Mouse (Mus musculus) stomach, embryonic 15.5 days (tissue): ENCODE measurements around the gene Runx2. TPM values are rescaled to one million over a fixed set of nuclear protein-coding genes. Genes with fewer than 3 reads are reported as not detected.

Source experiments
- ATAC-seq: fragments of 200-750 bp; cut with Nextera tagmentation; 2 replicates; pipeline ENCODE4 v1.8.0; 2017; ENCODE audit warnings: low read depth, moderate number of reproducible peaks, moderate TSS enrichment; ENCODE audit not compliant: insufficient read depth, low FRiP score
- H3K27ac ChIP-seq: fragments of 300-500 bp; sonication (generic); 2 replicates; pipeline ENCODE4 v1.5.1; 2015; ENCODE audit warnings: mild to moderate bottlenecking, inconsistent platforms
- H3K27me3 ChIP-seq: fragments of 300-500 bp; sonication (generic); replicated peaks from 2 replicates; pipeline ENCODE4 v1.6.1; 2015; ENCODE audit warnings: inconsistent platforms
- H3K36me3 ChIP-seq: fragments of 300-500 bp; sonication (generic); 2 replicates; pipeline ENCODE4 v1.6.1; 2015; ENCODE audit warnings: inconsistent platforms
- H3K4me1 ChIP-seq: fragments of 300-500 bp; sonication (generic); 2 replicates; pipeline ENCODE4 v1.6.1; 2015; ENCODE audit warnings: inconsistent platforms
- H3K4me2 ChIP-seq: fragments of 300-500 bp; sonication (generic); 2 replicates; pipeline ENCODE4 v1.6.1; 2015; ENCODE audit warnings: mild to moderate bottlenecking, inconsistent platforms
- H3K4me3 ChIP-seq: fragments of 300-500 bp; sonication (generic); replicated peaks from 2 replicates; pipeline ENCODE4 v1.5.1; 2015; ENCODE audit warnings: inconsistent platforms
- H3K9ac ChIP-seq: fragments of 300-500 bp; sonication (generic); 2 replicates; pipeline ENCODE4 v1.6.1; 2015; ENCODE audit warnings: inconsistent platforms
- H3K9me3 ChIP-seq: fragments of 300-500 bp; sonication (generic); 2 replicates; pipeline ENCODE4 v1.6.1; 2016; ENCODE audit warnings: inconsistent platforms
- WGBS: fragments of 180-500 bp; shearing (Covaris S2); methylation state at CpG from one replicate; pipeline ENCODE4 v1.1.7; 2015; 5-methylcytosine and 5-hydroxymethylcytosine counted together
- polyA plus RNA-seq: library from polyadenylated mRNA; unstranded; fragments of >200 nt; fragmentation: Nextera tagmentation; extraction: Ambion mirVana; gene quantifications from 2 replicates; pipeline ENCODE4 v1.2.1, GENCODE M21; 2015

The Runx2 gene
- polyA plus RNA-seq, 1 experiment from 2014 or later: 1.0 TPM

DNA sequence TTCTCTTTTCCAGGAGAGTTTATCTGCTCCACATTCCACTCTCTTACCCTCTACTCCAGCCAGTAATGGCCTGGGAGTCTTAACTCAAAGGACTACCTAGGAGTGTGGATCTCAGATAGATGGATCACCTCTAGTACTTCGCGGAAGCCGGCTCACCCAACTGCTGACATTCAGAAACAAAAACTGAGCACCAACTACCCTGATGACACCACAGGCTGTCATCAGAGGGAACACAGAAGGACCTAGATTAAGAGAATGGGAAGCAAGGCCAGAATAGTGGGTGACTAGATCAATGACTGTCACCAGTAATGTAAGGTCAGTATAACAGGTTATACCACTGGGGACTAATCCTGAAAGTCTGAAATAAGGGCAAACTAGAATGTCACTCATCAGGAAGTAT is 106.6 kb downstream of the Runx2 start:
- no peaks in the 10 kb centered on the region for H3K9me3 ChIP-seq
- no peak overlapping the region for H3K9ac ChIP-seq
- peaks cover 6% of the 10 kb centered on the region; the same call in 1 of the 2 replicates for H3K4me1 ChIP-seq
- H3K27ac ChIP-seq: no peak overlapping the region; the same call in 1 of the 2 replicates
- no peaks in the 10 kb centered on the region for H3K27me3 ChIP-seq
- 92% methylated on average over 3 of the region's 3 CpGs for WGBS
- no peaks in the 10 kb centered on the region for H3K36me3 ChIP-seq
- no peak overlapping the region for H3K4me3 ChIP-seq
- ATAC-seq: no peak
- no peak overlapping the region for H3K4me2 ChIP-seq

DNA sequence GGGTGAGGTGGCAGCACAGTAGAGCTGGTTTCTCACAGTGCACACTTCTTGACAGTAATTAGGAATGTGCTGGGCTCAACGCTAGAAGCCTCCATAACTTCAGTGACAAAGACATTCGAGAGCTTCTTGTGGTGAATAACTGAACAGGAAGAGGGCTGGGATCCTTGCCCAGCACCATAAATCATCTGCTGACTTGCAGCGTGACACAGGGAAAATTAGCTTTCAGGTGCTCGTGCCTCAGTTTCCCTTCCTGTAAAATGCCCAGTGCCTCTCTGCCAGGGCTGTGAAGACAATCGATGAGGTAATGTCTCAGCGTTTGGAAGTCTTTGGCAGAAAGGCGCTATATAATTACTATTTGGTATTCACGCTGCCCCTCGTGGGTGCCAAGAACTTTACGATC is 108.1 kb downstream of the Runx2 start:
- Histone ChIP-seq H3K27me3 (no peaks in the 10 kb centered on the region), H3K9ac (no peak overlapping the region), H3K36me3 (no peaks in the 10 kb centered on the region), H3K27ac (no peak overlapping the region), H3K4me1 (peaks cover 6% of the 10 kb centered on the region; the same call in 1 of the 2 replicates), H3K4me3 (no peak overlapping the region), H3K4me2 (no peak overlapping the region), H3K9me3 (no peaks in the 10 kb centered on the region)
- ATAC-seq: no peak
- WGBS: 76% methylated on average over 10 of the region's 10 CpGs

DNA sequence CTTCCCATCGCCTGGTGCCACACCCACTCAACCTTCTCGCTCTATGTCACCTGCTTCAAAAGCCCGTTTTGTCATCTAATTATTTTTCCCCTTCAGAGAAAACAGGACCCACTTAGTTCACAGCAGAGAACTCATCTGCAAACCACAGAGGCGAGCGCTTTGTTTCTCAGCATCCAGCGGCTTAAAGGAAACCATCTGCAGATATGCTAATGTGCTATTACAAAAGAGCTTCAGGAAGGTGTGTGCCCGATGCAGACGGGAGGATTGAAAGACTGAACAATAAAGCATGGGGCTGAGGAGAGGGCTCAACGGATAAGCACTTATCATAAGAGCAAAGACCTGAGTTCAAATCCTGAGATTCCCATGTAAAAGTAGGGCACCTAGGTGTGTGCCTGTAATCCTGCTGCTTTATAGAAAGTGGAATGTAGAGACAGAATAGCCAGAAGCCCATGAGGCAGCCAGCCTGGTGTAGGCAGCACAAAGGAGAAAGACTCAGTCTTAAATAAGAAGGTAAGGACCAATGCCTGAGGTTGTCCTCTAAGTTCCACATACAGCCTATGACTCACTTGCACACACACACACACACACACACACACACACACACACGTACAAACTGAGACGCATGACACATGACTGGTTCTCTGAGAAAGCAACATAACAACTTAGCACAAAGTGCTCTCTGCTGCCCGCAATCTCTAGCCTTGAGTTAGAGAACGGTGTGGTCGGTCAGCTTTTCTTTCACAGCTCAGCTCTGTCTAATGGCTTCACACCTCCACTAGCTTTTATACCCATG is 111.9 kb downstream of the Runx2 start:
- 73% methylated on average over 14 of the region's 14 CpGs for WGBS
- no peak overlapping the region for H3K4me2 ChIP-seq
- H3K36me3 ChIP-seq: no peaks in the 10 kb centered on the region
- no peak for ATAC-seq
- H3K27ac ChIP-seq: no peak overlapping the region
- H3K4me3 ChIP-seq: no peak overlapping the region
- H3K9me3 ChIP-seq: no peaks in the 10 kb centered on the region
- H3K9ac ChIP-seq: no peak overlapping the region
- H3K27me3 ChIP-seq: no peaks in the 10 kb centered on the region
- H3K4me1 ChIP-seq: no peaks in the 10 kb centered on the region

DNA sequence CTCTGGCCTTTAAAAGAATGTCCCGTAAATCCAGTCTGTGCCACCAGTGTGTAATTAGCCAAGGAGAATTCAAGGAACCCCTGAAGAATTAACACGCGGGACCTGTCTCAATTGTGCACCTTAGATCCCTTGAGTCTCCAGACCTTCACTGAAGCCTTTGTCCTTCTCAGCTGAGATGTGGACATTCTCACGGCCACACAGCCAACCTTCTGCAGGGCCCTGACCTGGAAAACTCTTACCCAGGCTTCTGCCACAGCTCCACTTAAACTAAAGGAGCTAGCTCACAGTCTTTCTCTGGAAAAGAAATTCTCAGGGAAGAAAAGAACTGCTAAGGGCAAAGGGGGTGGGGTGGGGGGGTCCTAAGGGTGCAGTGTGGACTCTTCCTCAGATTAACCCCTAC is 113.1 kb downstream of the Runx2 start:
- no peak overlapping the region for H3K27ac ChIP-seq
- H3K4me1 ChIP-seq: no peaks in the 10 kb centered on the region
- no peaks in the 10 kb centered on the region for H3K36me3 ChIP-seq
- no peak overlapping the region for H3K4me3 ChIP-seq
- H3K4me2 ChIP-seq: no peak overlapping the region
- no peaks in the 10 kb centered on the region for H3K27me3 ChIP-seq
- 89% methylated on average over 4 of the region's 4 CpGs for WGBS
- no peak for ATAC-seq
- no peak overlapping the region for H3K9ac ChIP-seq
- H3K9me3 ChIP-seq: no peaks in the 10 kb centered on the region

DNA sequence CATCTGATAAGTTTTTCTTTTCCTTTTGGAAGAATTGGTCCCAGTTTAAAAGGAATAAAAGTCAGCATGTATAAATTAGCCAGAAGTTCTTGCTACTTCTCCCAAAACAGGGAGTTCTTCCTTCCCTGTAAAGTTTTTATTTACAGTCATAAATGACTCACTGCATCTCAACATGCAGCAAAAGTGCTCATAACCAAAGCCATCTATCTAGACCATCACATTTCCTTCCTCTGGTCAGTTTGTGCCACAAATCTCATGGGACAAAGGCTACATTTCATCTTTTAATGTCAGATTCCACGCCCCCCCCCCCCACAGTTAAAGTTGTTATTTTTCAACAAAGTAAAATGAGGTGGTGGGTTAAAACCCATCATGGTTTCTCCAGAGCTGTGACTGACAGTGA is 114.3 kb downstream of the Runx2 start:
- Histone ChIP-seq H3K9me3 (no peaks in the 10 kb centered on the region), H3K27me3 (no peaks in the 10 kb centered on the region), H3K4me3 (no peak overlapping the region), H3K27ac (no peak overlapping the region), H3K4me1 (no peaks in the 10 kb centered on the region), H3K4me2 (no peak overlapping the region), H3K36me3 (no peaks in the 10 kb centered on the region), H3K9ac (no peak overlapping the region)
- WGBS: 83% methylated on average over 1 of the region's 1 CpGs
- no peak for ATAC-seq

DNA sequence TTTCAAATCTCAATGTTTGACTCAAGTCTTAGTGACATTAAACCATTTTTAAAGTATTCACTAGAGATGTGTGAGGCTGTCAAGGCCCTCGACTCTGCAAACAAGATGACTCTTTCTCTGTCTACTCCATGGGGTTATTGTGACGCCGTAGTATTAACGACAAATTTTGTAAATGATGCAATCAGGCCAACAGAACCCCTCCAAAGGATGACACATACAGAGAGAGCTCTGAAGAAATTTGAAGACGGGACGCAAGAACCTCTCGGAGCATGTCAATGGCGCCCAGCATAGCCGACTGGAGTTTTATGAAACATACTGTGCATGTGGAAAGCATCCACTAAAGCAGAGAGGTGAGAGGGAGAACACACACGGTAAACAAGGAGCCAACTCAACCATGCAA is 117.5 kb downstream of the Runx2 start:
- Histone ChIP-seq H3K36me3 (no peaks in the 10 kb centered on the region), H3K4me1 (no peaks in the 10 kb centered on the region), H3K9me3 (no peaks in the 10 kb centered on the region), H3K27ac (no peak overlapping the region), H3K4me2 (no peak overlapping the region), H3K9ac (no peak overlapping the region), H3K4me3 (no peak overlapping the region), H3K27me3 (no peaks in the 10 kb centered on the region)
- ATAC-seq: no peak
- 88% methylated on average over 10 of the region's 10 CpGs for WGBS

DNA sequence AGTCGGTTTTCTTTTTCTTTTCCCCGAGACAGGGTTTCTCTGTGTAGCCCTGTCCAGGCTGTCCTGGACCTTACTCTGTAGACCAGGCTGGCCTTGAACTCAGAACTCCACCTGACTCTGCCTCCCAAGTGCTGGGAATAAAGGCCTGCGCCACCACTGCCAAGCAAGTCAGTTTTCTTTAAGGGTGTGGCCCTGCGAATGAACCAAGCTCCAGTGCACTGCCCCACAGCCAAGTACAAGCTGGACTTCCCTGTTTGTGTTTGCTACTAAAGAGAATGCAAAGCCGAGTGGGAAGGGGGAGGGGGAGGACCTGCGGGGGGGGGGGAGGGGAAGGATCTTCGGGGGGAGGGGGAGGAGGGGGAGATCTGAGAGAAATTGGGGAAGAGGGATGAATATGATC is 121.0 kb downstream of the Runx2 start:
- H3K27me3 ChIP-seq: no peaks in the 10 kb centered on the region
- no peaks in the 10 kb centered on the region for H3K9me3 ChIP-seq
- H3K9ac ChIP-seq: no peak overlapping the region
- H3K4me1 ChIP-seq: no peaks in the 10 kb centered on the region
- H3K27ac ChIP-seq: no peak overlapping the region
- no peak overlapping the region for H3K4me3 ChIP-seq
- no peak overlapping the region for H3K4me2 ChIP-seq
- 62% methylated on average over 6 of the region's 7 CpGs for WGBS
- no peaks in the 10 kb centered on the region for H3K36me3 ChIP-seq
- ATAC-seq: no peak

DNA sequence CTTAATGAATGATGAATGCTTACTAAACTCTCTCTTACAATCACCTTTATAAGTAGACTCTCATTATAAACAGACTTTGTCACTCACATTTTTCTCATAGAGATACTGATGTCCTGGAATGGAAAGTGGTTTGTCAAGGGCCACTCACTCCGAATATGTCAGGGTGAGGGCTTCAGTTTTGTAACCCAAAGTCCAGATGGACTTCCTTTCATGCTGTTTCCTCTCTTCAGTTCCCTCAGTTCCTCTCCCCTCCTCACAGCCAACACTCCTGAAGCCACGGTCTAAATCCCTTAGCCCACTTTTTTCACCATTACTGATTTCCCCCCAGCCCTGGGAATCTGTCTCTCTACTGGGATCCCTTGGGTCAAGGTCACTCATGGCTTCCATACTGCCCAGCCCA is 123.1 kb downstream of the Runx2 start:
- Histone ChIP-seq H3K27me3 (no peaks in the 10 kb centered on the region), H3K9me3 (no peaks in the 10 kb centered on the region), H3K27ac (no peak overlapping the region), H3K36me3 (no peaks in the 10 kb centered on the region), H3K9ac (no peak overlapping the region), H3K4me1 (no peaks in the 10 kb centered on the region), H3K4me2 (no peak overlapping the region), H3K4me3 (no peak overlapping the region)
- no peak for ATAC-seq
- WGBS: 70% methylated on average over 2 of the region's 2 CpGs

DNA sequence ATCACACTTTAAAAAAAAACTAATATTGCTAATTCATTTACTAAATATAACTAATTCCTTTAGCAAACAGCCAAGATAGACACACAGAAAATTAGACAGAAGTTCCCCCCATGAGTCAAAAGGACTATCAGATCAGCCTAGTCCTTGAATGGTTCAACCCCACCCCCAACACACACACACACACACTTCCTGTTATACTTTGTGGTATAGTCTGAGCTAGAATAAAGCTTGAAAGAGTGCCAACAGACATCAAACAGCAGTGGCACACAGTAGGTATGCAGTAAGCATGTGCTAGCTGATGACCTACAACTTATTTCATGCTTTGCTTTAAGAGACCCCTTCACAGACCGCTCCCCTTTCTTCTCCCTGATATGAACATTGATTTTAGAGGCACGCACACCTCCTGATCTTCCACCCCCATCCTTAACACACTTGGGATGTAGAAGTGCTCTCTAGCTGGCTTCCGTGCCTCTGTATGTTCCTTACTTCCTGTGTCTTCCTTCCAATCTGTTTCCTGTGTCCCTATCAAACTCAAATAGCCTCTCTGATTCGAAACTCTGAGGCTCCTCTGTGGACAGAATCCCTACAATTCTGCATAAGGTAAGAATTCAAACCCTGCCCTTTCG is 124.1 kb downstream of the Runx2 start:
- H3K9ac ChIP-seq: no peak overlapping the region
- no peak overlapping the region for H3K27ac ChIP-seq
- H3K4me3 ChIP-seq: no peak overlapping the region
- H3K4me1 ChIP-seq: no peaks in the 10 kb centered on the region
- H3K36me3 ChIP-seq: no peaks in the 10 kb centered on the region
- ATAC-seq: no peak
- 78% methylated on average over 5 of the region's 5 CpGs for WGBS
- H3K4me2 ChIP-seq: no peak overlapping the region
- no peaks in the 10 kb centered on the region for H3K9me3 ChIP-seq
- no peaks in the 10 kb centered on the region for H3K27me3 ChIP-seq

DNA sequence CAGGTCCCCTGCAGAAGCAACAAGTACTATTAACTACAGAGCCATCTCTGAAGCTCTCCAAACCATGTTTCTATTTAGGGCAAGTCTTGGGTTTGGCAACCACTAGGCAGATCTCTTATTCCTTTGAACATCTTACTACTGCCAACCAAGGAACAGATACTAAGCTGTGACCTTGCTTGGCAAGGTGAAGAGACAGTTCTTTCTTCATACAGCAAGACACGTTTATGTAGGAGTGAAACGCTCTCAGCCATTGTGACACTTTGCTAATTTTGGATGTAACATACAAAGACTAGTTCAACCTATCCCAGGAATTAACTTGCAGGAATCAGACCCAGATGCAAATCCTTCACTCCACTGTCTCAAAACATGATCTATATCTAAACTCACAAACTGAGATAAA is 126.3 kb downstream of the Runx2 start:
- no peak overlapping the region for H3K27ac ChIP-seq
- H3K36me3 ChIP-seq: no peaks in the 10 kb centered on the region
- WGBS: 68% methylated on average over 2 of the region's 2 CpGs
- no peaks in the 10 kb centered on the region for H3K9me3 ChIP-seq
- H3K9ac ChIP-seq: no peak overlapping the region
- H3K27me3 ChIP-seq: no peaks in the 10 kb centered on the region
- no peak overlapping the region for H3K4me2 ChIP-seq
- H3K4me1 ChIP-seq: no peaks in the 10 kb centered on the region
- no peak overlapping the region for H3K4me3 ChIP-seq
- ATAC-seq: no peak

DNA sequence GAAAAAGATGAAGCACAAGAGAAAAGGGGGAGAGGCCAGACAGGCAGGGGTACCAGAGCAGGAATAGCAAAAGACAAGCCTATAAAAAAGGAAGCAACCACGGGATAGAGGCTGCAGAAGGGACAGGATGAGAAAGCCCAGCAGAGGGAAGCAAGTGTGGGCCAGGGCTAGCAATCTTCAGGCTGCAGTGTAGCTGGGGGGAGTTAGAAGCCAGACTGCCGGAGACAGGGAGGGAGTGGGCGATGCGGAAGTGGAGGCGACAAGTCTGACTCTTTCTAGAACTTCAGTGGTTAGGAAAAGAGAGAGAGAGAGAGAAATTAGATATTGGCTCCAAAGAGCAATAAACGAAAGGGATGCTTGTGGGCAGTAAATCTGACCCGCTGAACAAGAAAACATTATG is 129.1 kb downstream of the Runx2 start:
- no peaks in the 10 kb centered on the region for H3K9me3 ChIP-seq
- no peaks in the 10 kb centered on the region for H3K27me3 ChIP-seq
- WGBS: 38% methylated on average over 7 of the region's 7 CpGs
- H3K4me3 ChIP-seq: no peak overlapping the region
- no peaks in the 10 kb centered on the region for H3K4me1 ChIP-seq
- ATAC-seq: no peak
- H3K27ac ChIP-seq: no peak overlapping the region
- no peak overlapping the region for H3K4me2 ChIP-seq
- no peaks in the 10 kb centered on the region for H3K36me3 ChIP-seq
- no peak overlapping the region for H3K9ac ChIP-seq

DNA sequence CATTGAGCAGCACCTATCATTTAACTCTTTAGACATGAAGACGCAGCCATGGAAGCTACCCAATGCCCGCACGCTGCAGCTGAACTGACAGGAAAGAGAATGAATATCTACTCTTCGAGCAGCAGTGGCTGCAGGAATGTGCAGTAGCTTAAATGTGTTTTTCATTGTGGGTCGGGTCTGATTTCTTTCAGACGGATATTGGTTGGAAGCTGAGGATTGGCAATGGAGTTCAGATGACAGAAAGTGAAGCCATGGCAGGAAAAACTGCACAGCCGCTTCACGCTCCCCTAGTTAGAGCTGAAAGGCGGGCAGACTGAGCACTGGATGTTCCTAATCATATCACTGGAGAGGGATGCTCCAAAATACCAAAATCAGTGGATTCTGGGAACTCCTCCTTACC is 131.6 kb downstream of the Runx2 start:
- Histone ChIP-seq H3K27ac (no peak overlapping the region), H3K4me3 (no peak overlapping the region), H3K4me1 (no peaks in the 10 kb centered on the region), H3K9me3 (no peaks in the 10 kb centered on the region), H3K4me2 (no peak overlapping the region), H3K36me3 (no peaks in the 10 kb centered on the region), H3K27me3 (no peaks in the 10 kb centered on the region), H3K9ac (no peak overlapping the region)
- 82% methylated on average over 9 of the region's 9 CpGs for WGBS
- no peak for ATAC-seq
